Mouse (Mus musculus) intestine, postnatal 0 days (tissue): ENCODE results near the gene Nudt17. TPM values are rescaled to one million over a fixed set of nuclear protein-coding genes. Genes with fewer than 3 reads are reported as not detected.

Experiments used
- ATAC-seq: fragments of 200-750 bp; cut with Nextera tagmentation; 2 replicates; pipeline ENCODE4 v1.8.0; 2017; ENCODE audit warnings: mild to moderate bottlenecking, moderate TSS enrichment, moderate library complexity
- H3K27ac ChIP-seq: fragments of 300-500 bp; sonication (generic); 2 replicates; pipeline ENCODE4 v1.5.1; 2014; ENCODE audit warnings: mild to moderate bottlenecking, low read depth, low read length, moderate library complexity
- H3K27me3 ChIP-seq: fragments of 300-500 bp; sonication (generic); replicated peaks from 2 replicates; pipeline ENCODE4 v1.6.1; 2014; ENCODE audit warnings: low read length, mixed read lengths; ENCODE audit not compliant: control insufficient read depth, insufficient read depth
- H3K36me3 ChIP-seq: fragments of 300-500 bp; sonication (generic); 2 replicates; pipeline ENCODE4 v1.6.1; 2014; ENCODE audit warnings: mild to moderate bottlenecking, moderate library complexity; ENCODE audit not compliant: control insufficient read depth, insufficient read depth
- H3K4me1 ChIP-seq: fragments of 300-500 bp; sonication (generic); replicated peaks from 2 replicates; pipeline ENCODE4 v1.6.1; 2014; ENCODE audit warnings: antibody characterized with exemption, low read length, mixed read lengths; ENCODE audit not compliant: control insufficient read depth, insufficient read depth
- H3K4me2 ChIP-seq: fragments of 300-500 bp; sonication (generic); replicated peaks from 2 replicates; pipeline ENCODE4 v1.6.1; 2014; ENCODE audit warnings: low read depth, mild to moderate bottlenecking, moderate library complexity
- H3K4me3 ChIP-seq: fragments of 300-500 bp; sonication (generic); 2 replicates; pipeline ENCODE4 v1.5.1; 2014; ENCODE audit warnings: low read depth, low read length
- H3K9ac ChIP-seq: fragments of 300-500 bp; sonication (generic); 2 replicates; pipeline ENCODE4 v1.6.1; 2014; ENCODE audit warnings: mild to moderate bottlenecking, low read depth, low read length
- H3K9me3 ChIP-seq: fragments of 300-500 bp; sonication (generic); 2 replicates; pipeline ENCODE4 v1.6.1; 2016; ENCODE audit warnings: mixed run types; ENCODE audit not compliant: control insufficient read depth
- CTCF ChIP-seq: sonication (generic); IDR thresholded peaks from 2 replicates; pipeline ENCODE4 v1.5.1; 2016; ENCODE audit warnings: low read depth, mild to moderate bottlenecking, control low read depth, antibody characterized with exemption, moderate library complexity
- WGBS: fragments of 180-500 bp; shearing (Covaris S2); extraction: QIAGEN DNeasy Blood & Tissue Kit; methylation state at CpG from one replicate; pipeline ENCODE4 v1.1.7; 2014; 5-methylcytosine and 5-hydroxymethylcytosine counted together
- polyA plus RNA-seq: library from polyadenylated mRNA; unstranded; fragments of >200 nt; fragmentation: Nextera tagmentation; extraction: Ambion mirVana; gene quantifications from 2 replicates; pipeline ENCODE4 v1.2.1, GENCODE M21; 2015

Nudt17 gene
- polyA plus RNA-seq, 1 experiment from 2014 or later, result 2.2 TPM

GRCm38 (mm10) chr3:96679159-96679674 lies 29.1 kb downstream of the Nudt17 start:
- H3K27ac ChIP-seq, result no peak overlapping the region
- no peak overlapping the region for H3K9ac ChIP-seq
- no peak overlapping the region for H3K4me2 ChIP-seq
- WGBS, result 15% methylated on average over 5 of the region's 5 CpGs
- H3K36me3 ChIP-seq, result no peaks in the 10 kb centered on the region
- H3K4me1 ChIP-seq, result no peaks in the 10 kb centered on the region
- peak; percentile 57 for ATAC-seq
- TF ChIP-seq CTCF, result no peak
- 0 out of 2 replicates have a peak, but pooled peaks cover 3% of the 10 kb centered on the region for H3K27me3 ChIP-seq
- no peaks in the 10 kb centered on the region for H3K9me3 ChIP-seq
- no peak overlapping the region for H3K4me3 ChIP-seq

- ATAC-seq, result no peak
- Histone ChIP-seq H3K36me3 (no peaks in the 10 kb centered on the region), H3K9ac (no peak overlapping the region), H3K4me2 (no peak overlapping the region), H3K4me1 (no peaks in the 10 kb centered on the region), H3K27me3 (0 out of 2 replicates have a peak, but pooled peaks cover 3% of the 10 kb centered on the region), H3K4me3 (no peak overlapping the region), H3K27ac (no peak overlapping the region), H3K9me3 (no peaks in the 10 kb centered on the region)
- no peak for TF ChIP-seq CTCF
- WGBS, result 74% methylated on average over 7 of the region's 7 CpGs
Observed at GRCm38 (mm10) chr3:96678456-96678855, 29.9 kb downstream of the Nudt17 start.

- no peaks in the 10 kb centered on the region; the same call in 1 of the 2 replicates for H3K27me3 ChIP-seq
- ATAC-seq, result 0 out of 2 replicates have a peak, but pooled peaks have one; percentile 29
Observed at GRCm38 (mm10) chr3:96675690-96676089, 32.7 kb downstream of the Nudt17 start.

GRCm38 (mm10) chr3:96675171-96675570 lies 33.2 kb downstream of the Nudt17 start:
- no peaks in the 10 kb centered on the region; the same call in 1 of the 2 replicates for H3K27me3 ChIP-seq
- H3K9ac ChIP-seq, result no peak overlapping the region
- H3K4me3 ChIP-seq, result no peak overlapping the region
- 56% methylated on average over 3 of the region's 3 CpGs for whole genome bisulfite sequencing
- no peak for TF ChIP-seq CTCF
- H3K27ac ChIP-seq, result no peak overlapping the region
- no peak for ATAC-seq
- no peaks in the 10 kb centered on the region for H3K36me3 ChIP-seq
- no peaks in the 10 kb centered on the region for H3K9me3 ChIP-seq
- H3K4me1 ChIP-seq, result no peaks in the 10 kb centered on the region
- H3K4me2 ChIP-seq, result no peak overlapping the region

More at GRCm38 (mm10) chr3:96675690-96676089, 32.7 kb downstream of the Nudt17 start:
- Histone ChIP-seq H3K4me1 (no peaks in the 10 kb centered on the region), H3K9me3 (no peaks in the 10 kb centered on the region), H3K4me2 (no peak overlapping the region), H3K4me3 (no peak overlapping the region), H3K9ac (no peak overlapping the region), H3K36me3 (no peaks in the 10 kb centered on the region), H3K27ac (no peak overlapping the region)
- no peak for TF ChIP-seq CTCF
- WGBS, result 47% methylated on average over 3 of the region's 3 CpGs

- no peak overlapping the region for H3K4me2 ChIP-seq
- no peak overlapping the region for H3K27ac ChIP-seq
- no peaks in the 10 kb centered on the region for H3K36me3 ChIP-seq
- H3K4me3 ChIP-seq, result no peak overlapping the region
- ATAC-seq, result no peak
- H3K27me3 ChIP-seq, result no peaks in the 10 kb centered on the region; the same call in 1 of the 2 replicates
- no peak overlapping the region for H3K9ac ChIP-seq
- WGBS, result 55% methylated on average over 8 of the region's 8 CpGs
- TF ChIP-seq CTCF, result no peak
- no peaks in the 10 kb centered on the region for H3K9me3 ChIP-seq
- no peaks in the 10 kb centered on the region for H3K4me1 ChIP-seq
Observed at GRCm38 (mm10) chr3:96674442-96674841, 33.9 kb downstream of the Nudt17 start.

GRCm38 (mm10) chr3:96673514-96673913 lies 34.8 kb downstream of the Nudt17 start:
- no peak overlapping the region for H3K9ac ChIP-seq
- no peak for TF ChIP-seq CTCF

GRCm38 (mm10) chr3:96671519-96671918 lies 36.8 kb downstream of the Nudt17 start:
- Histone ChIP-seq H3K4me2 (no peak overlapping the region), H3K36me3 (no peaks in the 10 kb centered on the region), H3K27me3 (no peaks in the 10 kb centered on the region; the same call in 1 of the 2 replicates), H3K4me3 (no peak overlapping the region), H3K27ac (no peak overlapping the region), H3K9ac (no peak overlapping the region), H3K9me3 (no peaks in the 10 kb centered on the region), H3K4me1 (no peaks in the 10 kb centered on the region)
- TF ChIP-seq CTCF, result no peak
- ATAC-seq, result no peak
- WGBS, result 94% methylated on average over 5 of the region's 5 CpGs

More at GRCm38 (mm10) chr3:96673514-96673913, 34.8 kb downstream of the Nudt17 start:
- Histone ChIP-seq H3K4me3 (no peak overlapping the region), H3K27ac (no peak overlapping the region), H3K36me3 (no peaks in the 10 kb centered on the region), H3K4me1 (no peaks in the 10 kb centered on the region), H3K9me3 (no peaks in the 10 kb centered on the region), H3K4me2 (no peak overlapping the region), H3K27me3 (no peaks in the 10 kb centered on the region; the same call in 1 of the 2 replicates)
- no peak for ATAC-seq
- WGBS, result 83% methylated on average over 4 of the region's 4 CpGs
